Mouse (Mus musculus): ENCODE data around the gene Fam117a. TPM values are rescaled to one million over a fixed set of nuclear protein-coding genes. Genes with fewer than 3 reads are reported as not detected.

Fam117a gene
- polyA plus RNA-seq, 1 experiment from 2014 or later: 10.1 TPM

DNA sequence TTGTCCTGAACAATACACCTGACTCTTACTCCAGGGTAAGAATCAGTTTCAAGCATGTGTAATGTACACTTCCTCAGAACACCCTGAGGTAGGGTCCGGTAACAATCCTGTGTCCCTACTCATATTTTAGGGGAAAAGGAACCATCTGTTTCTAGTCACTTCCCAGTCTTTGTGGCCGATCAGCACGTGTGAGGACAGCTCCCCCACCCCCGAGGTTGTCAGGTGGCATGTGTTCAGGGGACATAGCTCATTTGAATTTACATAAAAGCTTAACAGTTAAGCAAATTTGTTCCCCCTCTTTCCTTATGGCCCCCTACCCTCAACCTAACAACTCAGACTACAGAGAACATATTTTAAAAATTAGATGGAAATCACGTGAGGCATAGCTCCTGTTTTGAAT, 3.8 kb downstream of the Fam117a start:
- Histone ChIP-seq H3K27me3 (ENCODE audit: insufficient read depth, low read length) (no peaks in the 10 kb centered on the region), H3K4me3 (ENCODE audit: low read length) (no peak overlapping the region), H3K36me3 (ENCODE audit: insufficient read depth, low read length) (no peaks in the 10 kb centered on the region), H3K4me1 (ENCODE audit: insufficient read depth, low read length) (peaks cover 50% of the 10 kb centered on the region), H3K9ac (replicated peaks; ENCODE audit: low read length) (no peak overlapping the region), H3K9me3 (ENCODE audit: low read length) (no peaks in the 10 kb centered on the region), H3K4me2 (replicated peaks; ENCODE audit: low read depth, low read length) (no peak overlapping the region), H3K27ac (ENCODE audit: low read length) (no peak overlapping the region)
- ATAC-seq (ENCODE audit: low FRiP score, low TSS enrichment): no peak
- WGBS: 43% methylated on average over 5 of the region's 5 CpGs

DNA sequence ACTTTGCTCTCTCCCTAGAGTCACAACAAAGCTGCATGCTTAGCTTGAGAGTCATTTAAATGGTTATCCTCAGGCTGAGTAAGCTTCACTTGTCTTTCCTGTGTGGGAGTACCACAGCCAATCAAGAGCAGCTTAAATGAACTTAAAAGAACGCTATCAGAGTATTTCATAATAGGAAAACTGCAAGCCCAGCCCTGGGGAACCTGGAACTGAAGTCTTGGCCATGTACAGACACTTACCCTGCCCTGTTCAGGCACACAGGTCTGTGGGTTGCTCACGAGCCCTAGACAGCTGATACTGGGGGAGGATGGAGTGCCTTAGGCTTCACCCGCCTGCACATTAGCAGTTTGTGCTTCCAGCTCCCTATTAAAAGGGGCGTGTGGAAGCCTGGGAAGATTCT, 6.4 kb downstream of the Fam117a start:
- peaks cover 38% of the 10 kb centered on the region for H3K4me1 ChIP-seq (ENCODE audit: insufficient read depth, low read length)
- H3K4me2 ChIP-seq (replicated peaks; ENCODE audit: low read depth, low read length): no peak overlapping the region
- no peak overlapping the region for H3K27ac ChIP-seq (ENCODE audit: low read length)
- no peak overlapping the region for H3K9ac ChIP-seq (replicated peaks; ENCODE audit: low read length)
- no peak overlapping the region for H3K4me3 ChIP-seq (ENCODE audit: low read length)
- no peaks in the 10 kb centered on the region for H3K9me3 ChIP-seq (ENCODE audit: low read length)
- no peaks in the 10 kb centered on the region for H3K27me3 ChIP-seq (ENCODE audit: insufficient read depth, low read length)
- ATAC-seq (ENCODE audit: low FRiP score, low TSS enrichment): no peak
- no peaks in the 10 kb centered on the region for H3K36me3 ChIP-seq (ENCODE audit: insufficient read depth, low read length)
- WGBS: 29% methylated on average over 4 of the region's 4 CpGs

DNA sequence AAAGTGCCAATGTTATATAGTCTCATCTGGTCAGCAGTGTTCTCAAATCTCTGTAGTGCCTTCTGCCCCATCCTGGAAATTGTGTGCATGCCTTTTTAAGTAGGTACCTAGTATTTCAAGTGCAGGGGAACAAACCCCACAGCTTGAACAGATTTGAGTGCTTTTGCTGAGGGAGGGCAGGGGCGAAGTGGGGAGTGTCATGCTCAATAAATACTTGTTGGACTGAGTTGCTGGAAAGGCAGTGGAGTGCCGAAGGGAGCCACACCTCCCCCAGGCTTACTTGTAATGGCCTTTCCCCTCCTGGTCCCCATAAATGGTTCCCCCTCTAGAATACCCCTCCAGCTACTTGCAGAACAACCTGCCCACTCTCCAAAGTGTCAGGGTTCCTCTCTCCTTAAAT, 7.4 kb downstream of the Fam117a start:
- H3K36me3 ChIP-seq (ENCODE audit: insufficient read depth, low read length): peaks cover 3% of the 10 kb centered on the region; the same call in 1 of the 2 replicates
- ATAC-seq (ENCODE audit: low FRiP score, low TSS enrichment): no peak
- no peak overlapping the region for H3K27ac ChIP-seq (ENCODE audit: low read length)
- no peak overlapping the region for H3K4me3 ChIP-seq (ENCODE audit: low read length)
- no peak overlapping the region for H3K4me2 ChIP-seq (replicated peaks; ENCODE audit: low read depth, low read length)
- H3K9me3 ChIP-seq (ENCODE audit: low read length): no peaks in the 10 kb centered on the region
- 41% methylated on average over 2 of the region's 2 CpGs for WGBS
- no peaks in the 10 kb centered on the region for H3K27me3 ChIP-seq (ENCODE audit: insufficient read depth, low read length)
- H3K9ac ChIP-seq (replicated peaks; ENCODE audit: low read length): no peak overlapping the region
- peaks cover 30% of the 10 kb centered on the region; the same call in 1 of the 2 replicates for H3K4me1 ChIP-seq (ENCODE audit: insufficient read depth, low read length)

DNA sequence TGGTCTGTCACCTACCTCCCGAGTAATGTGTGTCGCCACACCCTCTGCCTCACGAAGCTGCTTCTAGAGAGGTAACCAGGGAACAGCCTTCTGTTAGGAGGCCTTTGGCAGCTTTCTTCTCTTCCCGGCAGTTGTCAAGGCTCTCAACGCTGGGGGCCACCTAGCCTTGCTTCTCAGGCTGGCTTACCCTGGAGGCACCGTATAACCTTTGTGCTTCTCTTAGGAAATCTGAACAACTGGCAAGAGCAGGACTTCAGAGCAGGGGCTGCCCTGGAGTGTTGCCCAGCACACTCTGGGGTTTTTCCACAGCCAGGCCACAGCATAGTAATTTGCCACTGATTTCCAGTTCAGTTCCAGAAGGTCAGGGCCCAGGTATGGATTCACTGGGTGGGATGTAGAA, 13.5 kb downstream of the Fam117a start:
- H3K4me1 ChIP-seq (ENCODE audit: insufficient read depth, low read length): peaks cover 10% of the 10 kb centered on the region; the same call in 1 of the 2 replicates
- H3K36me3 ChIP-seq (ENCODE audit: insufficient read depth, low read length): peaks cover 3% of the 10 kb centered on the region; the same call in 1 of the 2 replicates
- H3K4me3 ChIP-seq (ENCODE audit: low read length): no peak overlapping the region
- no peak overlapping the region for H3K27ac ChIP-seq (ENCODE audit: low read length)
- H3K27me3 ChIP-seq (ENCODE audit: insufficient read depth, low read length): no peaks in the 10 kb centered on the region
- ATAC-seq (ENCODE audit: low FRiP score, low TSS enrichment): no peak
- no peak overlapping the region for H3K4me2 ChIP-seq (replicated peaks; ENCODE audit: low read depth, low read length)
- WGBS: 50% methylated on average over 6 of the region's 6 CpGs
- H3K9ac ChIP-seq (replicated peaks; ENCODE audit: low read length): no peak overlapping the region
- H3K9me3 ChIP-seq (ENCODE audit: low read length): no peaks in the 10 kb centered on the region

DNA sequence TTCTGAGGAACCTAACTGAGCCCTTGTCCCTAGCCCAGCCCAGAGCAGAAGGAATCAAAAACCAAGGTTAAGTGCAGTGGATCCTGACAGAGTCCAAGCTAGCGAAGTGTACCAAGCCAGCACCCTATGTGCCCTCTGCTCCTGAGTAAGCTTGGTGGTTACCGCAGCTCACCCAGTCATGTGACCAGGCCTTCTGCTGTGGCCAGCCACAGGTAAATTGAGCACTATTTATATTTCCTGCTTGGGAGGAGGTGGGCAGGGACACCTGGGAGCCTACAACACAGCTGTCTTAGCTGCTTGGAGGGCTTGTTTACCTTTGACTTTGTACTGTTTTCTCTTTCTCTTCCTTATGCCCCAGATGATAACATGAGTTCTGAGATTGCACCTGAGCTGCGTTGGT, 14.1 kb downstream of the Fam117a start:
- Histone ChIP-seq H3K4me2 (replicated peaks; ENCODE audit: low read depth, low read length) (no peak overlapping the region), H3K4me3 (ENCODE audit: low read length) (no peak overlapping the region), H3K36me3 (ENCODE audit: insufficient read depth, low read length) (peaks cover 3% of the 10 kb centered on the region; the same call in 1 of the 2 replicates), H3K27ac (ENCODE audit: low read length) (no peak overlapping the region), H3K4me1 (ENCODE audit: insufficient read depth, low read length) (peaks cover 10% of the 10 kb centered on the region; the same call in 1 of the 2 replicates), H3K27me3 (ENCODE audit: insufficient read depth, low read length) (no peaks in the 10 kb centered on the region), H3K9ac (replicated peaks; ENCODE audit: low read length) (no peak overlapping the region), H3K9me3 (ENCODE audit: low read length) (no peaks in the 10 kb centered on the region)
- 84% methylated on average over 3 of the region's 3 CpGs for WGBS
- 0 out of 2 replicates have a peak, but pooled peaks have one; percentile 19 for ATAC-seq (ENCODE audit: low FRiP score, low TSS enrichment)

DNA sequence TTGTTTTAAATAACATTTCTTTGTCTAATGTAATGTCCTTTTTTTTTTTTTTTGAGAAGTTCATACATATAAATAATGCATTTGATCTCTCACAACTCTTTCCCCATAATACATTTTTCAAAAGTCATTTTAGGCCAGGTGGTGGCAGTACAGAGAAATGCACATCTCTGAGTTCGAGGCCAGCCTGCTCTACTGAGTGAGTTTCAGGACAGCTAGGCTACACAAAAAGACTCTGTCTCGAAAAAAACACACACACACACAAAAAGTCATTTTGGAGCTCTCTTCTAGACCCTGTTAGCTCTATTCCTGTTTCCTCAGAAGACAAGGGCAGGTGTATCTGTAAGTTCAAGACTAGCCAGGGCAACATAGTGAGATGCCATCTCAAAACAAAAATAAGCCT, 15.9 kb downstream of the Fam117a start:
- 82% methylated on average over 2 of the region's 2 CpGs for WGBS
- no peak for ATAC-seq (ENCODE audit: low FRiP score, low TSS enrichment)
- Histone ChIP-seq H3K4me1 (ENCODE audit: insufficient read depth, low read length) (peaks cover 10% of the 10 kb centered on the region; the same call in 1 of the 2 replicates), H3K27me3 (ENCODE audit: insufficient read depth, low read length) (no peaks in the 10 kb centered on the region), H3K4me2 (replicated peaks; ENCODE audit: low read depth, low read length) (no peak overlapping the region), H3K4me3 (ENCODE audit: low read length) (no peak overlapping the region), H3K9ac (replicated peaks; ENCODE audit: low read length) (no peak overlapping the region), H3K36me3 (ENCODE audit: insufficient read depth, low read length) (peaks cover 3% of the 10 kb centered on the region; the same call in 1 of the 2 replicates), H3K9me3 (ENCODE audit: low read length) (no peaks in the 10 kb centered on the region), H3K27ac (ENCODE audit: low read length) (no peak overlapping the region)

DNA sequence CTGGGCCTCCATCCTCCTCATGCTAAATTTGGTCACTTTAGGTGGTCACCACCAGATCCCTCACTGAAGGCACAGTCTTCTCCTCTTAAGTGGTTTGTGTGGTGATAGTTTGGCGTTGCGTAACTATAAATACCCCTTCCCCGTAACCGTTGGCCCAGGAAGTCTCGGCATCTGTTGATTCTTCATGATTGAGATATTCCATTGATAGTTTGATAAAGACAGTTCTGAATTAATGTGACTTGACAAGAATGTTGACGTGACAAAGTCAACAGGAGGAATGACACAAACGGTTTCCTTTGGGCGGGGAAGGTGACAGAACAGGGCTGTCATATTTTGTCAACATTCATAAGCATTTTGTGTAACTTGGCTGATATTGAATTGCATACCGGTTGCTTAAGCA, 16.4 kb downstream of the Fam117a start:
- Histone ChIP-seq H3K36me3 (ENCODE audit: insufficient read depth, low read length) (peaks cover 3% of the 10 kb centered on the region; the same call in 1 of the 2 replicates), H3K27ac (ENCODE audit: low read length) (no peak overlapping the region), H3K9me3 (ENCODE audit: low read length) (no peaks in the 10 kb centered on the region), H3K4me1 (ENCODE audit: insufficient read depth, low read length) (peaks cover 14% of the 10 kb centered on the region; the same call in 1 of the 2 replicates), H3K4me2 (replicated peaks; ENCODE audit: low read depth, low read length) (no peak overlapping the region), H3K9ac (replicated peaks; ENCODE audit: low read length) (no peak overlapping the region), H3K27me3 (ENCODE audit: insufficient read depth, low read length) (no peaks in the 10 kb centered on the region), H3K4me3 (ENCODE audit: low read length) (no peak overlapping the region)
- no peak for ATAC-seq (ENCODE audit: low FRiP score, low TSS enrichment)
- WGBS: 91% methylated on average over 9 of the region's 9 CpGs

DNA sequence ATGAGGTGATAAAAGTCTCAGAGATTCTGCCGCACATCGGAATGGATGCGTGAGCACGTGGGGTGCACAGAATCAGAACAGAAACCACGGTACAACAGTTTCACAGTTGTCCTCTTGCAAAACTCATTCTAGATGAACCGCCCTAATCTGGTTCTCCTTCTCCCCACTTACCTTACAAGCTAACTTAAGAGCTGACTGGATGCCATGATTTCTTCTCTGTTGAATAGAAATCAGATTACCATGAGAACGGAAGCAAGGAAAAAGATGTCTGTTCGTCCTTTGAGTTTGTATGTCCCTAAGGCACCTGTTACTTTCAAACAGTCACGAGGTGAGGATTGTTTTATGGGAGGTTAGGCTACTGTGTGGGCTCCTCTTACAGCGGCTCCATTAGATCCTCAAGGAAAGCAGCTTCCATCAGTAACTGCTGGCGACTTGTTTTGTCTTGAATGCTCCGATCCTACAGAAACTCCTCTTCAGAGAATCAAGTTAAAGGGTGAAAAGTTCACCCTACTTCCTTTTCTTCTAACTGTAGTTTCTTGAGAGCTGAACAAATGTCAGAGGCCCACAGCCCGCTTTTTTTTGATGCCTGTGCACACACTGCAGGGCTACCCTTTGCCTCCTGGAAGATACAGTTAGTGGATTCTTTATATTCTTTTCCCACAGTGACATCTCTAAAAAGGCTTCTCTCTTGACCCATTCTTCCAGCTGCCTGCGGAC, 17.6 kb downstream of the Fam117a start:
- WGBS: 60% methylated on average over 14 of the region's 14 CpGs
- no peak overlapping the region for H3K4me3 ChIP-seq (ENCODE audit: low read length)
- 0 out of 2 replicates have a peak overlapping the region, but pooled peaks have one; percentile 23 for H3K27ac ChIP-seq (ENCODE audit: low read length)
- H3K4me1 ChIP-seq (ENCODE audit: insufficient read depth, low read length): peaks cover 21% of the 10 kb centered on the region; the same call in 1 of the 2 replicates
- no peak overlapping the region for H3K4me2 ChIP-seq (replicated peaks; ENCODE audit: low read depth, low read length)
- H3K36me3 ChIP-seq (ENCODE audit: insufficient read depth, low read length): no peaks in the 10 kb centered on the region
- ATAC-seq (ENCODE audit: low FRiP score, low TSS enrichment): no peak
- no peaks in the 10 kb centered on the region for H3K27me3 ChIP-seq (ENCODE audit: insufficient read depth, low read length)
- no peak overlapping the region for H3K9ac ChIP-seq (replicated peaks; ENCODE audit: low read length)
- no peaks in the 10 kb centered on the region for H3K9me3 ChIP-seq (ENCODE audit: low read length)

DNA sequence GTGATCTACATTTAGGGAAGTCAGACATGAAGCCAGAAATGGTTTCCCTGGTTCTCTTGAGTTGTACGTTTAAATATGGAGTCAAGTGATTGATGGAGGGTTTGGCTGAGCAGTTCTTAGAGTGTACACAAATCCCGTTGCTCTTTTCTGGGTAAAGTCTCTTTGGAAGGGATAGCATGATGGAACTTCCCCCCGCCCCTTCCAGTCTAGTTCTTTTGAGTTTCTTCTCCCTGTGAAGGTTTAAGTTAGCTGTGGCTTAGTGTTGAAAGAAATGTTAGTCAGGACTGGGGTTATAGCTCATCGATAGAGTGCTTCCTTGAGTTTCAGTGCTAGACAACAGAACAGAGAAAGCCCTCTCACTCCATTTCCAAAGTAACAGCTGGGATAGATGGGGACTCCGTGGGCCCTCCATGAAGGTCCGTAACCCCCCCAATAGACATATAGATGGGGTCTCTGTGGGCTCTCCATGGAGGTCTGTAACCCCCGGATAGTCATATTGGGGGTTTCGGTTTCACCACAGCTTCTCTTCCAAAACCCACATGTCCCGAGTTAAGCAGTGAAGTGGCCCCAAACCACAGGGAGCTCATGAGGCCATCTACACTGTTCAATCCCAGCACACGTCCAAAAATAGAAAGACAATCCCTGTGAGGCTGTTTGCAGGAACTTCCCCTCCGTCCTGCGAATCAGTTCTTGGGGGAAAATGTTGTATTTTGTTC, 18.3 kb downstream of the Fam117a start:
- Histone ChIP-seq H3K27ac (ENCODE audit: low read length) (no peak overlapping the region), H3K27me3 (ENCODE audit: insufficient read depth, low read length) (no peaks in the 10 kb centered on the region), H3K9me3 (ENCODE audit: low read length) (no peaks in the 10 kb centered on the region), H3K4me1 (ENCODE audit: insufficient read depth, low read length) (peaks cover 21% of the 10 kb centered on the region; the same call in 1 of the 2 replicates), H3K4me3 (ENCODE audit: low read length) (no peak overlapping the region), H3K9ac (replicated peaks; ENCODE audit: low read length) (no peak overlapping the region), H3K4me2 (replicated peaks; ENCODE audit: low read depth, low read length) (no peak overlapping the region), H3K36me3 (ENCODE audit: insufficient read depth, low read length) (no peaks in the 10 kb centered on the region)
- whole genome bisulfite sequencing: 80% methylated on average over 12 of the region's 12 CpGs
- ATAC-seq (ENCODE audit: low FRiP score, low TSS enrichment): no peak

DNA sequence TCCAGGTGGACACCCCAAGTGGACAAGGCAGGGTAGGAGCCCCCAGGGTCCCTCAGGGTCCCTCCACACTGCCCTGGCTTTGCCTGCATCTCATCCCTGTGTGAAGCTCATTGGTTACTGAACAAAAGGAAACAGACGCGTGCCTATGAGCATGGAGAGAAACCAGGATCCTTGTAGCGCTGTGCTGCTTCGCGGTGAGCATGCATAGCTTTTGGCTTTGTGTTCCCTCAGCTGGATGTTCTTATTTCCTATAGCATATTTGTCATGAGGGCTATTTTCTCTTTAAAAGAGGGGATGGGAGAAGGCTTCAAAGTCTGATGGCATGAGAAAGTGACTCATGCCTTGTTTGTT, 18.8 kb downstream of the Fam117a start:
- Histone ChIP-seq H3K4me2 (replicated peaks; ENCODE audit: low read depth, low read length) (no peak overlapping the region), H3K27me3 (ENCODE audit: insufficient read depth, low read length) (no peaks in the 10 kb centered on the region), H3K4me3 (ENCODE audit: low read length) (no peak overlapping the region), H3K27ac (ENCODE audit: low read length) (no peak overlapping the region), H3K9me3 (ENCODE audit: low read length) (no peaks in the 10 kb centered on the region), H3K36me3 (ENCODE audit: insufficient read depth, low read length) (no peaks in the 10 kb centered on the region), H3K9ac (replicated peaks; ENCODE audit: low read length) (no peak overlapping the region), H3K4me1 (ENCODE audit: insufficient read depth, low read length) (peaks cover 21% of the 10 kb centered on the region; the same call in 1 of the 2 replicates)
- ATAC-seq (ENCODE audit: low FRiP score, low TSS enrichment): no peak
- 97% methylated on average over 5 of the region's 5 CpGs for WGBS

Data from kidney, embryonic 16.5 days (tissue).